In the genomic region with DNA sequence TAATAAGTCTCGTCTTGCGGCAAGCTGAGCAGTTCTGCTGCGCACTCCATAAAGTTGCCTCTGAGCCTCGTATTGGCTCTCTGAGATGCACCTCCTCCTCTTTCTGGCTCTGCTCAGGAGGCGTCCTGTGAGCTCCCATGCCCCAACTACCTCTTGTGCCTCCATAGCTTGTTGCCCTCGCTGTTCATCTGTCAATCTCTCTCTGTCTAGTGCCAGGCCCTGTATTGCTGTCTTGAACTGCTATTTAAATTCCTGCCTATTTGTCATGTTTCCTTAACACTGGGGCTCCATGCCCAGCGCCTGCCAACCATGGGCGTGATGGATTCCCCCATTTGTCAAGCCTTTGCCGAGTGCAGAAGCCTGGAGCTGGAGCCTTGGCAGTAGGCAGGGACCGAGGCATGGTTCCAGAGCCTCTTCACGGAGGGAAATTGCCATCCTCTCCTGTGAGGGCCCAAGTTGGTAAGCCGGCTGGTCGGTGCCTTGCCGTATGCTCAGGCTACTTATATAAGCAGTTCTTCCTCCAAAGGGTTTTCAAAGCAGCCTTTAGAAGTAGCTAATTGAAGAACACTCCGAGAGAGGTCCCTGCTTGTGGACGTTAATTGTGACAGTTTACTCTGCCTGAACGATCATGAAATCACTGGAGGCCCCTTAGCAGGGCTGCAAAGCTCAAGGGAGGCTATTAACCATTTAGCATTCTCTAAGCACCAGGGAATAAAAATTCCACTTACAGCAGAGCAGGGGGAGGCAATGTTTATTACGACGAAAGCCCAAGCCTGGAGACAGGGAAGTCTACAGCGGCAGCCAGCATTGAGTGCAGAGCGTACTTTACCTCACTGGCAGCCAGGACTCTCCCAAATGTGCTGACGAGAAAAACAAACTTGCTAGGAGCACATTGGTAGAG, we compare ENCODE assay signal across 8 mouse cellular contexts. TPM values are rescaled to one million over a fixed set of nuclear protein-coding genes. Genes with fewer than 3 reads are reported as not detected.
A peak's percentile ranks its signal among the peaks of the same experiment; 100 is the strongest.
DNase-seq lines count a peak whose midpoint lies in the region; ATAC-seq and TF ChIP-seq lines count a peak whose summit lies in the region.

No protein-coding gene starts in this region.

- no peaks in the 10 kb centered on the region for H3K27me3 ChIP-seq in heart, adult 2 months (ENCODE audit: control insufficient read depth, insufficient read depth, low read length)
- 0 out of 2 replicates have a peak, but pooled peaks cover 3% of the 10 kb centered on the region for H3K27me3 ChIP-seq in hindbrain, embryonic 12.5 days
- no peaks in the 10 kb centered on the region for H3K27me3 ChIP-seq in midbrain, postnatal 0 days (ENCODE audit: insufficient read depth, low read length)

- intact Hi-C loops in heart, adult 2 months (cut with DNase I), result no loop called here
- intact Hi-C loops in left cerebral cortex, postnatal 25 days (cut with DNase I), result no loop called here

- no peak overlapping the region for H3K4me3 ChIP-seq in heart, adult 2 months
- no peak overlapping the region for H3K4me3 ChIP-seq in hindbrain, embryonic 12.5 days
- no peak overlapping the region for H3K4me3 ChIP-seq in midbrain, postnatal 0 days (ENCODE audit: low read depth, low read length)

- no peaks in the 10 kb centered on the region for H3K79me2 ChIP-seq in heart, adult 2 months (replicated peaks; ENCODE audit: control insufficient read depth, insufficient read depth, low read length)

- no peak for TF ChIP-seq CTCF in heart, adult 2 months (IDR thresholded peaks at IDR 0.05)
- TF ChIP-seq CTCF in midbrain, postnatal 0 days (IDR thresholded peaks at IDR 0.05), result no peak

- no peak for TF ChIP-seq EP300 in heart, adult 2 months (IDR thresholded peaks at IDR 0.05; ENCODE audit: insufficient read depth, low read depth, low read length)

- ATAC-seq in hindbrain, embryonic 12.5 days (ENCODE audit: low FRiP score), result peak; percentile 58
- peak; percentile 70 for ATAC-seq in midbrain, postnatal 0 days (ENCODE audit: low FRiP score)
- ATAC-seq in activated CD4-positive, CD25-positive, alpha-beta regulatory T cell, adult 4 months, result no peak
- ATAC-seq in monocyte, adult 5-6 weeks (replicated peaks; ENCODE audit: insufficient number of reproducible peaks, low FRiP score, low TSS enrichment, poor library complexity, severe bottlenecking), result no peak

- 57% methylated on average over 22 of the region's 22 CpGs for WGBS in heart, adult 2 months
- WGBS in hindbrain, embryonic 12.5 days, result 41% methylated on average over 22 of the region's 22 CpGs
- 36% methylated on average over 22 of the region's 22 CpGs for WGBS in midbrain, postnatal 0 days

- DNase-seq in heart, adult 2 months, result peak in 1 of 2 experiments; percentile 41
- DNase-seq in heart, adult 9 months (ENCODE audit: low spot score in 2 of 2), result no peak
- peak; percentile 61 to 83 for DNase-seq in cerebellum, postnatal 4 days (ENCODE audit: low spot score in 2 of 2)
- peak; percentile 71 to 91 for DNase-seq in left cerebral cortex, postnatal 25 days (ENCODE audit: low spot score in 2 of 2)
- DNase-seq in midbrain, postnatal 0 days (ENCODE audit: low spot score), result peak; percentile 94

- peak overlapping the region; percentile 20 for H3K4me2 ChIP-seq in hindbrain, embryonic 12.5 days (replicated peaks)
- no peak overlapping the region for H3K4me2 ChIP-seq in midbrain, postnatal 0 days (ENCODE audit: low read depth, low read length, poor library complexity, severe bottlenecking)

- no peak overlapping the region for H3K9ac ChIP-seq in heart, adult 2 months (ENCODE audit: low read depth, low read length)
- no peak overlapping the region for H3K9ac ChIP-seq in hindbrain, embryonic 12.5 days
- H3K9ac ChIP-seq in midbrain, postnatal 0 days (replicated peaks; ENCODE audit: low read length, poor library complexity, severe bottlenecking), result 0 out of 2 replicates have a peak overlapping the region, but pooled peaks have one; percentile 19

- H3K36me3 ChIP-seq in heart, adult 2 months (ENCODE audit: control insufficient read depth, insufficient read depth, low read length), result no peaks in the 10 kb centered on the region
- H3K36me3 ChIP-seq in hindbrain, embryonic 12.5 days, result no peaks in the 10 kb centered on the region
- no peaks in the 10 kb centered on the region for H3K36me3 ChIP-seq in midbrain, postnatal 0 days (ENCODE audit: insufficient read depth, low read length)

- no peak for TF ChIP-seq POLR2A in heart, adult 2 months (IDR thresholded peaks at IDR 0.05; ENCODE audit: insufficient read depth, low read depth, low read length)

- peaks cover 17% of the 10 kb centered on the region for H3K4me1 ChIP-seq in heart, adult 2 months (ENCODE audit: control insufficient read depth, insufficient read depth, low read length)
- peaks cover 49% of the 10 kb centered on the region for H3K4me1 ChIP-seq in hindbrain, embryonic 12.5 days
- peaks cover 9% of the 10 kb centered on the region; the same call in 1 of the 2 replicates for H3K4me1 ChIP-seq in midbrain, postnatal 0 days (ENCODE audit: insufficient read depth, low read length)

- H3K9me3 ChIP-seq in hindbrain, embryonic 12.5 days (replicated peaks), result no peaks in the 10 kb centered on the region
- no peaks in the 10 kb centered on the region for H3K9me3 ChIP-seq in midbrain, postnatal 0 days (ENCODE audit: low read length)

- peak overlapping the region; percentile 51 for H3K27ac ChIP-seq in heart, adult 2 months
- H3K27ac ChIP-seq in hindbrain, embryonic 12.5 days, result peak overlapping the region; percentile 81
- H3K27ac ChIP-seq in midbrain, postnatal 0 days (ENCODE audit: low read depth, low read length), result no peak overlapping the region

RNA-seq across cellular contexts. Expression of a gene that starts 53.2 kb away (rescaled TPM):
- total RNA-seq in heart, adult 2 months (2021), result 10 to 100 TPM; 23.5 to 33.7 TPM
- 48.1 and 49.4 TPM in 2 replicates for polyA plus RNA-seq in heart, adult 2 months (2012; rRNA removed)
- 70.9 and 71.6 TPM in 2 replicates for polyA plus RNA-seq in hindbrain, embryonic 12.5 days (2016; fragmentation: Nextera tagmentation; extraction: Ambion mirVana)
- total RNA-seq in left cerebral cortex, postnatal 25 days (2021), result 10 to 100 TPM; 24.1 to 27.4 TPM
- 89.4 and 109 TPM in 2 replicates for total RNA-seq in midbrain, postnatal 0 days (2014; rRNA removed)
- polyA plus RNA-seq in midbrain, postnatal 0 days (2015; fragmentation: Nextera tagmentation; extraction: Ambion mirVana), result 54.6 and 55.6 TPM in 2 replicates
- 10 to 100 TPM; 45.2 to 51.1 TPM for polyA plus RNA-seq in activated CD4-positive, CD25-positive, alpha-beta regulatory T cell, adult 4 months (2017; shearing (Covaris generic))
- 74.1 to 183 TPM (median 86.7 TPM) in 3 replicates for total RNA-seq in monocyte, adult 5-6 weeks (2017)

Comparison
In these comparisons a context has a peak if more than half of its experiments do, and no peak if none do; other contexts are left out.
1. DNase-seq: peak in cerebellum, postnatal 4 days (2 of 2), left cerebral cortex, postnatal 25 days (2 of 2) and midbrain, postnatal 0 days (single experiment); none in heart, adult 9 months (0 of 2).
2. ATAC-seq: peak in hindbrain, embryonic 12.5 days (single experiment) and midbrain, postnatal 0 days (single experiment); none in activated CD4-positive, CD25-positive, alpha-beta regulatory T cell, adult 4 months (single experiment) and monocyte, adult 5-6 weeks (single experiment).